8 mouse cellular contexts compared by ENCODE assay signal in genomic region chrX:20688615-20689014, GRCm38 (mm10). TPM values are rescaled to one million over a fixed set of nuclear protein-coding genes. Genes with fewer than 3 reads are reported as not detected.
A peak's percentile ranks its signal among the peaks of the same experiment; 100 is the strongest.
DNase-seq lines count a peak whose midpoint lies in the region; ATAC-seq lines count a peak whose summit lies in the region.

No protein-coding gene starts in this region.

- H3K4me1 ChIP-seq in hindbrain, embryonic 13.5 days (replicated peaks) = peaks cover 27% of the 10 kb centered on the region

- no peaks in the 10 kb centered on the region for H3K27me3 ChIP-seq in hindbrain, embryonic 13.5 days

- peak overlapping the region; percentile 63 for H3K4me3 ChIP-seq in hindbrain, embryonic 13.5 days

- H3K27ac ChIP-seq in hindbrain, embryonic 13.5 days = peak overlapping the region; percentile 96

- no peaks in the 10 kb centered on the region for H3K9me3 ChIP-seq in hindbrain, embryonic 13.5 days

- WGBS in hindbrain, embryonic 13.5 days = 8% methylated on average over 21 of the region's 35 CpGs

- H3K36me3 ChIP-seq in hindbrain, embryonic 13.5 days = peaks cover 17% of the 10 kb centered on the region

- peak overlapping the region; percentile 66 for H3K4me2 ChIP-seq in hindbrain, embryonic 13.5 days

- DNase-seq in R1 (ENCODE audit: low read depth, low spot score) = peak; percentile 84
- DNase-seq in cerebellum, postnatal 14 days = peak; percentile 77 to 89
- DNase-seq in frontal cortex, postnatal 14 days (ENCODE audit: low spot score in 2 of 2) = peak; percentile 13 to 37
- DNase-seq in layer of hippocampus, postnatal 25 days (ENCODE audit: extremely low spot score in 1 of 2, low spot score in 1 of 2) = peak; percentile 16 to 33
- peak; percentile 57 for DNase-seq in lung, postnatal 14 days
- peak; percentile 54 for DNase-seq in retina, postnatal 7 days (ENCODE audit: low read depth, low spot score)
- peak; percentile 33 for DNase-seq in urinary bladder, postnatal 25 days (ENCODE audit: low spot score)

- peak overlapping the region; percentile 84 for H3K9ac ChIP-seq in hindbrain, embryonic 13.5 days

- peak; percentile 55 for ATAC-seq in hindbrain, embryonic 13.5 days (ENCODE audit: low FRiP score)

RNA-seq across cellular contexts. Expression of gene Cdk16, which starts 0.9 kb away (rescaled TPM):
- 122 and 126 TPM in 2 replicates for polyA plus RNA-seq in hindbrain, embryonic 13.5 days (2015; fragmentation: Nextera tagmentation; extraction: Ambion mirVana)
- total RNA-seq in layer of hippocampus, postnatal 25 days (2021) = 100 to 1,000 TPM; 251 to 255 TPM

RNA-seq across cellular contexts. Expression of gene Usp11, which starts 15.1 kb away (rescaled TPM):
- 93.8 and 98.4 TPM in 2 replicates for polyA plus RNA-seq in hindbrain, embryonic 13.5 days (2015; fragmentation: Nextera tagmentation; extraction: Ambion mirVana)
- total RNA-seq in layer of hippocampus, postnatal 25 days (2021) = 100 to 1,000 TPM; 104 TPM

RNA-seq across cellular contexts. Expression of gene Uba1, which starts 30.5 kb away (rescaled TPM):
- polyA plus RNA-seq in hindbrain, embryonic 13.5 days (2015; fragmentation: Nextera tagmentation; extraction: Ambion mirVana) = 394 and 406 TPM in 2 replicates
- 100 to 1,000 TPM; 365 to 398 TPM for total RNA-seq in layer of hippocampus, postnatal 25 days (2021)

Comparison
In these comparisons a context has a peak if more than half of its experiments do, and no peak if none do; other contexts are left out.
1. Peak in every context shown above with its lines: DNase-seq, ATAC-seq, H3K4me3 ChIP-seq and H3K27ac ChIP-seq.
2. DNase-seq: peak in every context shown above with its lines; median percentile 84 in R1; 83 in cerebellum, postnatal 14 days; 57 in lung, postnatal 14 days; 54 in retina, postnatal 7 days; 33 in urinary bladder, postnatal 25 days; 25 in frontal cortex, postnatal 14 days; 24 in layer of hippocampus, postnatal 25 days.